Mouse (Mus musculus): ENCODE data around the gene Pank2. TPM values are rescaled to one million over a fixed set of nuclear protein-coding genes. Genes with fewer than 3 reads are reported as not detected.
"Not testable (repeated sequence)": the region's sequence is repeated elsewhere in the genome, so short reads cannot be mapped to it uniquely, and the experiment has no call there.

Pank2 gene
- polyA plus RNA-seq, 1 experiment: 38.5 TPM

DNA sequence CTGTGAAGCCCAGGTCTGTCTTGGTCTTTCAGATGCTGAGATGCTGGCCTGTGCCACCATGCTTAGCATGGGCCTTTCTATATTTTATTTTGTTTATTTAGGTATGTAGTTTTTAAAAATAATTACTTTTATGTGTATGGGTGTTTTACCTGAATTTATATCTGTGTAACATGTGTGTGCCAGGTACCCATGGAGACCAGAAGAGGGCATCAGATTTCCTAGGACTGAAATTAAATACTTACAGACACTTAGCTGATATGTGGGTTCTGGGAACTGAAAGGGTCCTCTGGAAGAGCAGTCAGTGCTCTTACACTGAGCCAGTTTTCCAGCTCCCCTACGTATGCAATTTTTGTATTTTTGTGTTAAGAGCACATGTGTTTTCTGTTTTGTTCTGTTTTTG is 24.0 kb downstream of the Pank2 start:
- Histone ChIP-seq H3K4me3 (ENCODE audit: insufficient read depth, low read depth, low read length) (no peak overlapping the region), H3K4me1 (ENCODE audit: control insufficient read depth, insufficient read depth, insufficient read length, low read length) (no peaks in the 10 kb centered on the region), H3K27ac (replicated peaks; ENCODE audit: low read depth, low read length) (no peak overlapping the region)

DNA sequence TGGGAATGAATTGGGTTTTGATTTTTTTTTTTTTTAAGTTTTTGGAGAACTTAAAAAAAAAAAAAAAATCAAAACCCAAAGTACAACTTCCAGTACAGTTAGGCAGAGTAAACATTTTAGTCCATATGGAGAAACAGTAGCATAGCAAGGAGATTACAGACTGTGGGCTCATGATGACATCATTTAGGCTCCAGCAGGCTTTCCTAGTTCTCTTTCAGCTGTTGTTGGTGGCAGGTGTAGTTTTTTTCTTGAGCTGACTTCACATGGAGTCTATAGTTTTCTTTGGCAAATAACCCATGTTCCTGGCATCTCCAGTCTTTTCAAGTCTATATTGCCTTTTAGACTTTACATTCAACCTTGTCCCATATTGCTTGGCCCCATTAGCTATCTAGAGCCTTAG is 28.4 kb downstream of the Pank2 start:
- Histone ChIP-seq H3K27ac (replicated peaks; ENCODE audit: low read depth, low read length) (no peak overlapping the region), H3K4me3 (ENCODE audit: insufficient read depth, low read depth, low read length) (no peak overlapping the region), H3K4me1 (ENCODE audit: control insufficient read depth, insufficient read depth, insufficient read length, low read length) (no peaks in the 10 kb centered on the region)

DNA sequence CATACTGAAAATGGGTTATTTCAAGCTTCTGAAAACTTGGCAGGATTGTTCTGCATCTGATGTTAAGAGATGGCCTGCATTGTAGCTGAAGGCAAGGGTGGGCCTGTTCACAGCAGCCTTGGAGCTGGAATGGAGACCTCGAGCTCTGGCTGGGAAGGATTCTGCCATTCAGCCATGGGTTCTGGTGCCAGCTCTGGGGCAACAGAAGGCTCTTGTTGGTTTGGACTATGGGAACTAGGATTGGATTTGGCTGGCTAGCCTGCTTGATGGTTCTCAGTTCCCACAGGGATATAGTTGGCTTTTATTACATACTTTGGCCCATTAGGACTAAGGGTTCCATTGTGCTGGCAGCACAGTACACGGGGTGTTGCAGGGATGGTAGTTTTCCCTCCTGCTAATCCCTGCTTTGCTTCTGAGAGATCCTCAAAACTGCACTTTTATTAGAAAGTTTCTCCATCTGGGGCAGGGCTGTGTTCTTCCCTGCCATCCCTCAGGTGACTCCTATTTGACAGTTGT is 34.5 kb downstream of the Pank2 start:
- peaks cover 4% of the 10 kb centered on the region; the same call in 1 of the 2 replicates for H3K4me1 ChIP-seq (ENCODE audit: control insufficient read depth, insufficient read depth, insufficient read length, low read length)
- no peak overlapping the region for H3K27ac ChIP-seq (replicated peaks; ENCODE audit: low read depth, low read length)
- no peak overlapping the region for H3K4me3 ChIP-seq (ENCODE audit: insufficient read depth, low read depth, low read length)

DNA sequence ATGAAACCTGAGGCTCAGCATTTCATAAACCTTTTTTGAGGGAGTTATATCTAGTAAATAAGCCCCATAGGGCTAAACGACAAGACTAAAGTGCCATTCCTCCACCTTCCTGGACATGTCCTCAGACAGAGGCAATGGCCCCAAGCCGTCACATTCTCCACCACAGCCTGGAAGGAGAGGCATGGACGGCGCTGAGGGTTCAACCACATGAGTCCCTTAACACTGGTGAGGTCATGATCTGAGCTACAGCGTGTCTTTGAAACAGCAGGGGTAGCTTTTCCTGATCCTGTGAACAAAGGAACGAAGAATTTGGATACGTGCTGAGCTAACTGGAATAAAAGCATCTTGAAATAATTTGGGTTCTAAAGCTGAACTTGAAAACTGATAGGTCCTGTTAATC is 36.4 kb downstream of the Pank2 start:
- H3K4me3 ChIP-seq (ENCODE audit: insufficient read depth, low read depth, low read length); H3K27ac ChIP-seq (replicated peaks; ENCODE audit: low read depth, low read length); H3K4me1 ChIP-seq (ENCODE audit: control insufficient read depth, insufficient read depth, insufficient read length, low read length): not testable (repeated sequence)

DNA sequence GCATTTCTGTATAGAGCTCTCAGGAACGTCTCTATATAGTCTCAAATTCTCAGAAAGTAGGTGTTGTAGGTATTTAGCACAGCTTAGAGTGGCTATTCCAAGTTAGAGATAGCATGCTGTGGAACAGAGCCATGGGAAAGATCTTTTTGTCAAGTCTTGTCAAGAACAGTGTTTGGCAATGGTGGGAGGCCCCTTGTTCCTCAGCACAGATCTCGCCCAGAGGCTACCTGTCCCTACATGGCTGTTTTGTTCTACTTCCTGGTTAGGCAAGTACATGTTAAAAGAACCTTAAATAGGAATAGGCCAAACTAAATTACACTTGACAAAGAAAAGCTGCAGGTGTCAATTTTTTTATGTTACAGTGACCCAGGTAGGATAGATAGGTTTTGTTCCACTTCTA is 38.2 kb downstream of the Pank2 start:
- Histone ChIP-seq H3K4me3 (ENCODE audit: insufficient read depth, low read depth, low read length) (no peak overlapping the region), H3K4me1 (ENCODE audit: control insufficient read depth, insufficient read depth, insufficient read length, low read length) (peaks cover 6% of the 10 kb centered on the region; the same call in 1 of the 2 replicates), H3K27ac (replicated peaks; ENCODE audit: low read depth, low read length) (no peak overlapping the region)

DNA sequence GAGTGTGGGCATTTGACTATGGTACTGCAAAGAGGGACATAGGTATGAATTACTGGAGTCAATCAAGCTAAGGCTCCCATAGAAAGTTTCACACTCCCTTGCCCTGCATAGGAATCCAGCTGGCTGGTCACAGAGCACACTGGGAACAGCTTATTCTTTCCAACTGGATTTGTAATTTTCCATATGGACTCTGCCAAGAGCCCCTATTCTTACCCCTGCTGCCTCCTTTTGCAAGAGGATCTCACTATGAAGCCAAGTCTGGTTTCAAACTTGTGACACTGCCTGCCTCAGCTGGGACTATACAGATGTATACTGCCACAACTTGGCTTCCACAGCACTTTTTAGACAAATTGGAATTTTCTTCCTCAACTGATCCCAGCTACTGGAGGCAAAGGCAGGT is 39.3 kb downstream of the Pank2 start:
- Histone ChIP-seq H3K4me3 (ENCODE audit: insufficient read depth, low read depth, low read length) (no peak overlapping the region), H3K4me1 (ENCODE audit: control insufficient read depth, insufficient read depth, insufficient read length, low read length) (peaks cover 6% of the 10 kb centered on the region; the same call in 1 of the 2 replicates), H3K27ac (replicated peaks; ENCODE audit: low read depth, low read length) (peak overlapping the region; percentile 52)

DNA sequence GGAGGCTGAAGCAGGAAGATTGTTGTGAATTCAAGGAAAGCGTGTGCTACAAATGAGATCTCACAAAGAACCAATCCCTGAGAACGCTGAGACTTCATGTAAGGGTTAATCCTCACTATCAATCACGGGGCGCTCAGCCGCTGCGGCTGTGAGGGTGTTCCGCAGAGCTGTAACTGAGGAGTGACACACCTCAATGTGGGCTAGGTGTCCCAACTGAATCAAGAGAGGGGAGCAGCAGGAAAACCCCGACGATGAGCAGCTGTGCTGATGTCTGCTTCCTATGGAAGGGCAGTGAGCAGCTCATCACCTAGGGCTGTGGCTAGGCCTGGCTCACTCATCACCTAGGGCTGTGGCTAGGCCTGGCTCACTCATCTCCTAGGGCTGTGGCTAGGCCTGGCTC is 42.2 kb downstream of the Pank2 start:
- Histone ChIP-seq H3K27ac (replicated peaks; ENCODE audit: low read depth, low read length) (no peak overlapping the region), H3K4me1 (ENCODE audit: control insufficient read depth, insufficient read depth, insufficient read length, low read length) (peaks cover 8% of the 10 kb centered on the region; the same call in 1 of the 2 replicates), H3K4me3 (ENCODE audit: insufficient read depth, low read depth, low read length) (no peak overlapping the region)

DNA sequence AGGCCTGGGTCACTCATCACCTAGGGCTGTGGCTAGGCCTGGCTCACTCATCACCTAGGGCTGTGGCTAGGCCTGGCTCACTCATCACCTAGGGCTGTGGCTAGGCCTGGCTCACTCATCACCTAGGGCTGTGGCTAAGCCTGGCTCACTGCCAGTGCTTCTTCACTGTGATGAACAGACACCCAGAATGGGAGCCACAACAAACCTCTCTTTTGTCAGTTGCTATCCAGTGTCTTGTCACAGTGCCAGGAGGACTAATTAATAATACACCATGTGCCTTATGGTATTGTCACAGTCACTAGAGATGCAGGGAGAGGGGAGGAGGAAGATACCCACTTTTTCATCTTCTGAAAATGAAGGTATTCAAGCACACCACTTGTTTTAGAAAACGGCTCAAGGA is 42.9 kb downstream of the Pank2 start:
- H3K4me3 ChIP-seq (ENCODE audit: insufficient read depth, low read depth, low read length); H3K4me1 ChIP-seq (ENCODE audit: control insufficient read depth, insufficient read depth, insufficient read length, low read length); H3K27ac ChIP-seq (replicated peaks; ENCODE audit: low read depth, low read length): not testable (repeated sequence)

DNA sequence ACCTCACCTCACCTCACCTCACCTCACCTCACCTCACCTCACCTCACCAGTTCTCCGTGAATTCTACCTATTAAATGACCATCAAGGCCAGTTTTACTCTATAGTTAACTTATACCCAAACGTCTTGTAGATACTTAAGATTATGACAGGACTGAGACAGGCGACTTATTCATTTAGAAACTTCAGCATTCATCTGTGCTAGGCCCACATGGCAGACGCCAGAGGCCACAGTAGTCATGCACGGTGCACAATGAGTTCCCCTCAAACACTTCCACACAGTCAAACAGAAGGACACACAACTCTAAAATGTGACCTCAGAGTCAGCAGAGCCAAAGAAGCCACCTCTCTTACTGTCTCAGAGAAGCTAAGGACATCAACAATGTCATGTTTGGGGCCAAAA is 45.1 kb downstream of the Pank2 start:
- H3K4me3 ChIP-seq (ENCODE audit: insufficient read depth, low read depth, low read length): no peak overlapping the region
- 0 out of 2 replicates have a peak, but pooled peaks cover 2% of the 10 kb centered on the region for H3K4me1 ChIP-seq (ENCODE audit: control insufficient read depth, insufficient read depth, insufficient read length, low read length)
- H3K27ac ChIP-seq (replicated peaks; ENCODE audit: low read depth, low read length): peak overlapping the region; percentile 71

DNA sequence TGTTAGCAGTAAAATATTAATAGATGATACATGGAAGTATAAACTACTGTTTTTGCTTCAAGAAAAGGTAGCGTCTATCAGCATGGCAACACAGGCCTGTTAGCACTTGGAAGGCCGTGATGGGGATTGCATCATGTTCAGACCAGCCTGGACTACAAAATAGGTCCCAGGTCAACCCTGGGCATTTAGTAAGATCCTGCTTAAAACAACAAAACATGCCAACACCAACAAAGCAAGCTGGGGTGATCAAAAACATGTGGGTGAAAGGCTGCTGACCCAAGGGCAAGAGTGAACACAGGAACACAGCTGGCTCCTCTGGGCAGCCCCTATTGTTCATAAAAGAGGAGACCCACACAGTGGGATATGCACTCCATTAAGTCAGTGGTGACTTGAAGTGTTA is 45.5 kb downstream of the Pank2 start:
- H3K4me1 ChIP-seq (ENCODE audit: control insufficient read depth, insufficient read depth, insufficient read length, low read length): 0 out of 2 replicates have a peak, but pooled peaks cover 2% of the 10 kb centered on the region
- peak overlapping the region; percentile 88 for H3K27ac ChIP-seq (replicated peaks; ENCODE audit: low read depth, low read length)
- H3K4me3 ChIP-seq (ENCODE audit: insufficient read depth, low read depth, low read length): no peak overlapping the region

DNA sequence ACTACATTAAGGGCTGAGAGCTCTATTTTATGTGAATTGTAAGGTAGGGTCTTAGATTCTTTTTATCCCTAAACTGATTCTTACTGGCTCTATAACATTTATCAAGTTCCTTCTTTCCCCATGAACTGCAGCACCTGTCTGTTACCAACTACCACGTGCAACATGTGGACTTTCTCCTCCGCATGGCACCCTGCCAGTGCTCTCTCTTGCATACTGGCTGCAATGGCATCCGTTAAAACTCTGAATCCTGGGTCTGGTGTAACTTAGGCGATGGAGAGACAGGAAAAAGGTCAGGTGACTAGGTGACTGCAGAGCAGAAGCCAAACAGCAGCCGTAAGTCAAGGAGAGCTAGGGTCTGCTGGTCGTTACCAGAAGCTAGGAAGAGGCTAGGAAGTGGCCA is 47.0 kb downstream of the Pank2 start:
- 0 out of 2 replicates have a peak, but pooled peaks cover 2% of the 10 kb centered on the region for H3K4me1 ChIP-seq (ENCODE audit: control insufficient read depth, insufficient read depth, insufficient read length, low read length)
- H3K4me3 ChIP-seq (ENCODE audit: insufficient read depth, low read depth, low read length): no peak overlapping the region
- no peak overlapping the region for H3K27ac ChIP-seq (replicated peaks; ENCODE audit: low read depth, low read length)

DNA sequence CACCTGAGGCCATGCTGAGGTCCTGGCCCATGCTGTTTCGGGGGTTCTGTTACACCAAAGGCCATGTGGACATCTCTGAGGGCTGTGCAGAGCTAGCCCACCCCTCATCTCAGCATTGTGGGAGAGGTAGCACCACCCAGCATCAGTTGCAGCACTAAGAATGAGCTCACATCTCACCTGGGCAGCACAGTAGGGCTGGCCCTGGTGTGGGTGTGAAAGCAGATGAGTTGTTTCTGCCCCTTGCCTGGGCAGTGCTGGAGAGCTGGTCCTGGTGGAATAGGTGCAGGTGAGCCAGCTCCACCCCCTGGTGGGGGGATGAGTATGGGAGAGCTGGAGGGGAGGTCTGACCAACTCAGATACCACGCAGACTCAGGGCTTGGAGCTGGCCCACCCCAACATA is 53.9 kb downstream of the Pank2 start:
- H3K4me1 ChIP-seq (ENCODE audit: control insufficient read depth, insufficient read depth, insufficient read length, low read length): peaks cover 2% of the 10 kb centered on the region
- no peak overlapping the region for H3K4me3 ChIP-seq (ENCODE audit: insufficient read depth, low read depth, low read length)
- no peak overlapping the region for H3K27ac ChIP-seq (replicated peaks; ENCODE audit: low read depth, low read length)

DNA sequence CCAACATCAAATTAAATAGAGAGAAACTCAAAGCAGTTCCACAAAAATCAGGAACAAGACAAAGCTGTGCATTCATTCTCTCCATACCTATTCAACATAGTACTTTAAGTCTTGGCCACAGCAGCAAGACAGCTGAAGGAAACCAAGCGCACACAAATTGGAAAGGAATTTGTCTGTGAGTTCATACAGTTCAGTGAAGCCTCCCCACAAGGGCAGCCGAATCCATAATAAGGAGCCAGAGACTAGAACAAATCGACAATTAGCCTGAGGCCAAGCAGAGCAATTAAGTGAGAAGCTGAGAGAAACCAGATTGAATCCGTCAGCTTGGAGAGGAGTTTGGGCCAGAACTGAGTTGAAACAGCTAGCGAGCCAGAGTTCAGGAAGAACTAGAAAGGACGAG is 57.1 kb downstream of the Pank2 start:
- H3K4me1 ChIP-seq (ENCODE audit: control insufficient read depth, insufficient read depth, insufficient read length, low read length): peaks cover 2% of the 10 kb centered on the region
- no peak overlapping the region for H3K4me3 ChIP-seq (ENCODE audit: insufficient read depth, low read depth, low read length)
- no peak overlapping the region for H3K27ac ChIP-seq (replicated peaks; ENCODE audit: low read depth, low read length)

DNA sequence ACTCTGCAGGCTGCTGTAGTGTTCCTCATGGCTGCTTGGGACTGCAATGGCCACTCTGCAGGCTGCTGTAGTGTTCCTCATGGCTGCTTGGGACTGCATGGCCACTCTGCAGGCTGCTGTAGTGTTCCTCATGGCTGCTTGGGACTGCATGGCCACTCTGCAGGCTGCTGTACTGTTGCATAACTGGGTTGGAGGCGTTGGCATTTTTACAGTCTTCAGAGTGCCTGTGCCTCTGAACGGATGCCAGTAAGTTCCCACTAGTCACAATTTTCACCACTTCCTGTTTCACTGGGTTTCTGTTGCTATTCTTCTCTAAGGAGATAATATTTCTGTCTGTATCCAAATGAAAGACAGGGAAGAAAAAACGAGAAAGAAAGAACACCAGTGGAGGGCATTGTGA is 58.9 kb downstream of the Pank2 start:
- not testable (repeated sequence) for H3K4me3 ChIP-seq (ENCODE audit: insufficient read depth, low read depth, low read length); H3K4me1 ChIP-seq (ENCODE audit: control insufficient read depth, insufficient read depth, insufficient read length, low read length); H3K27ac ChIP-seq (replicated peaks; ENCODE audit: low read depth, low read length)

DNA sequence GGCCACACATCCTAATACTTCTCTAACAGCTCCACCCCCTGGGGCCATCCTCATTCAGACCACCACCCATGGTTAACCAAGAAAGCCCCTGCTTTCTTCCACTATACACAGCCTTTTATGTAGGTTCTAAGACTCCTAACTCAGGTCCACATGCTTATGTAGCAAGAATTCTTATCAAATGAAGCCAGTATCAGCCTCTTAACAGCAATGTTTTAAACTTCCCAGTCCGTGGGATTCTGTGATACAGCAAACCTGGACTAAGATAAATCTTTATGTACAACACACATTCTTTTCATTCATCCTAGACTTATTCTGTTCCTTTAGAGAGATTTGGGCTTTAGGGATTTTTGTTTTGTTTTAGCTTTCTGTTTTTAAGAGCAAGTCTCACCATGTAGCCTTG is 61.4 kb downstream of the Pank2 start:
- H3K4me1 ChIP-seq (ENCODE audit: control insufficient read depth, insufficient read depth, insufficient read length, low read length): peaks cover 2% of the 10 kb centered on the region

DNA sequence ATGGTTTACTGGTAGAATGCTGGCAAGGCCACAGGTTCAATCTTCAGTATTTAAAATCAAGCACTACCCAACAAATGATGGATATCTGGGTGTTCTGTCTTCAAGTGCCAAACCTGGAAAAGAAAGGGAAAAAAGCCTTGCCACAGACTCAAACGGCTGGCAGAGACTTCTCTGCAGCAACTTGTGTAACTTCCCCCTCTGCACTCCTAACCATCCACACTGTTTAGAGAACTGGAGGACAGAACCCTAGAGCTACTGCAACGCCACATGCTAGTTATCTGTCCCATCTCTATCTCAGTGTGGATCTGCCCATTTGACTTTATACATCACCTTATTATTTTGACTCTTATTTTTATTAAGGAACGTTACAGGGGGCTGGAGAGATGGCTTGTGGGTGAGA is 63.7 kb downstream of the Pank2 start:
- H3K4me1 ChIP-seq (ENCODE audit: control insufficient read depth, insufficient read depth, insufficient read length, low read length): peaks cover under 1% of the 10 kb centered on the region
- no peak overlapping the region for H3K4me3 ChIP-seq (ENCODE audit: insufficient read depth, low read depth, low read length)
- no peak overlapping the region for H3K27ac ChIP-seq (replicated peaks; ENCODE audit: low read depth, low read length)

More for the DNA sequence above, 61.4 kb downstream of the Pank2 start:
- Histone ChIP-seq H3K27ac (replicated peaks; ENCODE audit: low read depth, low read length) (no peak overlapping the region), H3K4me3 (ENCODE audit: insufficient read depth, low read depth, low read length) (no peak overlapping the region)

DNA sequence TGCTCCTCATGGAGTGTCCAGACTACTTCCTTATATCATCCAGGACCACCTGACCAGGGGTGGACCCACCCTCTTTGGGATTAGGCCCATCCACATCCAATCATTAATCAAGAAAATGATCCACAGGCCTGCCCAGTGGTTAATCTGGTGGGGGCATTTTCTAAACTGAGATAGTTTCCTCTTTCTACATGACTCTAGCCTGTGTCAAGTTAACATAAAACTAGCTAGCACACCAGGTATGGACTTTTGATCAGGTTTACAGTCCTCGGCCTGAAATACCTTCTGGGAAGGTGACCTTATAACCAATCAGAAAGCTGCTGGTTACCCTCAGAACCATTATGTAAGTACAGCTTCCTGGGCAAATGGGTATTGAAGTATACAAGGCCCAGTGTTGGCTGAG is 66.7 kb downstream of the Pank2 start:
- Histone ChIP-seq H3K27ac (replicated peaks; ENCODE audit: low read depth, low read length) (no peak overlapping the region), H3K4me3 (ENCODE audit: insufficient read depth, low read depth, low read length) (no peak overlapping the region), H3K4me1 (ENCODE audit: control insufficient read depth, insufficient read depth, insufficient read length, low read length) (no peaks in the 10 kb centered on the region)

All from brown adipose tissue, adult 24 weeks (tissue).